Mouse (Mus musculus): ENCODE data around the gene Sox5. TPM values are rescaled to one million over a fixed set of nuclear protein-coding genes. Genes with fewer than 3 reads are reported as not detected.

Sox5 gene
- polyA plus RNA-seq, 1 experiment from 2014 or later: 23.4 TPM

DNA sequence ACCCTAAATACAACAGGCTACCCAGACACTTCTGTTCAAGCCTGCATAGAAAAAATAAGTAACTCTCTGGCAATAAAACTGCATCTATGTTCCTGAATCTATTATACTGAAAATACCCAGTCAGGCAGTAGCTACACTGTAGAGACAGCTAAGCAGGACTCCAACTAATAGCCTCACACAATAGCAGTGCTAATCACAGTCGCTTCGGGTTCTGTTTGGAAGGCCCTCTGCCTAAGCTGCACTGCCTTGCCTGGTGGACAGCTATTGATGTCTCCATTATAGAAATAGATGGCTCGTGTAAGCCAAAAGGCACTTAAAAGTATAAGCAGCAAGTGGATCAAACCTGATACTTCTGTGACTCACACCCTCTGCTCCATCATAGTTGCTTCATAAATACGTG lies 480.7 kb downstream of the Sox5 start:
- 71% methylated on average over 4 of the region's 4 CpGs for WGBS
- no peak overlapping the region for H3K27ac ChIP-seq (replicated peaks; ENCODE audit: low read depth, low read length)
- H3K4me2 ChIP-seq (ENCODE audit: low read depth, low read length): no peak overlapping the region
- no peaks in the 10 kb centered on the region for H3K27me3 ChIP-seq (ENCODE audit: control insufficient read depth, insufficient read depth, low read length)
- no peak overlapping the region for H3K4me3 ChIP-seq (ENCODE audit: low read depth, low read length)
- no peak for DNase-seq (ENCODE audit: low spot score)
- no peak for ATAC-seq (replicated peaks; ENCODE audit: insufficient number of reproducible peaks, low FRiP score, low TSS enrichment, low read depth)
- H3K9me3 ChIP-seq (replicated peaks; ENCODE audit: control insufficient read depth, low read length): no peaks in the 10 kb centered on the region
- H3K36me3 ChIP-seq (replicated peaks; ENCODE audit: control insufficient read depth, insufficient read depth, low read depth, low read length): no peaks in the 10 kb centered on the region
- no peaks in the 10 kb centered on the region for H3K4me1 ChIP-seq (ENCODE audit: control insufficient read depth, insufficient read depth, low read length)
- H3K9ac ChIP-seq (replicated peaks; ENCODE audit: low read length): no peak overlapping the region

DNA sequence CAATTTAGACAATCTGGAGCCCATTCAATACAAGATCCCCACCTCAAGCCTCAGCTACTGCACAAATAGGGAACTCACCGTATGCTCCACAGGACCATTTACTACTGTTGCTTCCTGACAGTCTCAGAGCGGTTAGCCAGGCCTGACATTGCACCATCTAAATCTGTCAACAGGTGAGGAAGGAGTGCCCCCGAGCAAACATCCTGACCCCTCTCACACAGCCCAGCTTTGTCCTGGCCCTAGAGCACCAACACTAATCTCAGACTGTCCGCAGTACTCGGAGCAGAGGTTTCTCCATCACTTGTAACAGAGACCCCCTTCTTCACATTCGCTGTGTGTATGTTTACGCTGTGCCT lies 482.3 kb downstream of the Sox5 start:
- H3K9me3 ChIP-seq (replicated peaks; ENCODE audit: control insufficient read depth, low read length): no peaks in the 10 kb centered on the region
- H3K4me1 ChIP-seq (ENCODE audit: control insufficient read depth, insufficient read depth, low read length): no peaks in the 10 kb centered on the region
- no peak overlapping the region for H3K4me3 ChIP-seq (ENCODE audit: low read depth, low read length)
- no peaks in the 10 kb centered on the region for H3K27me3 ChIP-seq (ENCODE audit: control insufficient read depth, insufficient read depth, low read length)
- H3K9ac ChIP-seq (replicated peaks; ENCODE audit: low read length): no peak overlapping the region
- H3K36me3 ChIP-seq (replicated peaks; ENCODE audit: control insufficient read depth, insufficient read depth, low read depth, low read length): no peaks in the 10 kb centered on the region
- H3K4me2 ChIP-seq (ENCODE audit: low read depth, low read length): no peak overlapping the region
- no peak overlapping the region for H3K27ac ChIP-seq (replicated peaks; ENCODE audit: low read depth, low read length)
- no peak for DNase-seq (ENCODE audit: low spot score)
- 40% methylated on average over 7 of the region's 7 CpGs for WGBS
- no peak for ATAC-seq (replicated peaks; ENCODE audit: insufficient number of reproducible peaks, low FRiP score, low TSS enrichment, low read depth)

DNA sequence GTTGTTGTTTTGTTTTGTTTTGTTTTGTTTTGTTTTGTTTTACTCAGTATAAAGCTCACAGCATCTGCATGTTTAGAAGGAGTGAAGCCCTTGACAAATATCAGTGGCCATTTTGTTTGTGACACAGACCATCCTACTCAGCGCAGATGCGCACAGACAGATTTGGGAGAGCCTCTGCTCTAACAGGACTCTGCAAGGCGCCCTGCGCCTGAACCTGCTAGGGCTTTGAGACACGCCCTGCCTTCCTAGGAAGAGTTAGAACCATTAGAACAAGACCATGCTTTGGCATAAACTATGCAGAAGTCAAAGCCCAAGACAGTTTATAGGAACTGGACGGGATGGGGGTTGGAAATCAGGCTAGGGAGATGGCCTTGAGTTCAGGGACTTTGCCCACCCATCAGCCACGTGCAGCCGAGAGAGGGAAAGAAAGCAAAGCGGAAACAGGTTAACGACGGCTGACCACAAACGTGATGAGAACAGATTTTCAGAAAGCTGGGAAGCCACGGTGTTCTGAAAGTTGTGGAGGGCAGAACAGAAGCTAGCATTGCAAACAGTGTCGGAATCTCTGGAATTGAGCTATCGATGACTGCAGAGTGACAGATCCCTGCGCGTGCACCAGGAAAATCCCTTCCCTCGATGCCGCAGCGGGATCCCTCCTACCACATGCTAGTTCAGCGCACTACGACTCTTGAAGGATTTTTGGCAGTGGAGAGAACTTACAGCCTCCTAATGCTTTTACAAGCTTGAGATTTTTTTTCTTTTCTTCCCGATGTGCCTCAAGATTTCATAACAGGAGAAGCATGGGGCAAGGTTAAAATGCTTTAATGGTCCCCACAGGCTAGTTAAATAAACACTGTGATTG lies 482.9 kb downstream of the Sox5 start:
- Histone ChIP-seq H3K9ac (replicated peaks; ENCODE audit: low read length) (no peak overlapping the region), H3K36me3 (replicated peaks; ENCODE audit: control insufficient read depth, insufficient read depth, low read depth, low read length) (no peaks in the 10 kb centered on the region), H3K9me3 (replicated peaks; ENCODE audit: control insufficient read depth, low read length) (no peaks in the 10 kb centered on the region), H3K4me3 (ENCODE audit: low read depth, low read length) (no peak overlapping the region), H3K27ac (replicated peaks; ENCODE audit: low read depth, low read length) (no peak overlapping the region), H3K27me3 (ENCODE audit: control insufficient read depth, insufficient read depth, low read length) (no peaks in the 10 kb centered on the region), H3K4me1 (ENCODE audit: control insufficient read depth, insufficient read depth, low read length) (no peaks in the 10 kb centered on the region), H3K4me2 (ENCODE audit: low read depth, low read length) (no peak overlapping the region)
- WGBS: 66% methylated on average over 23 of the region's 23 CpGs
- DNase-seq (ENCODE audit: low spot score): peak; percentile 43
- no peak for ATAC-seq (replicated peaks; ENCODE audit: insufficient number of reproducible peaks, low FRiP score, low TSS enrichment, low read depth)

DNA sequence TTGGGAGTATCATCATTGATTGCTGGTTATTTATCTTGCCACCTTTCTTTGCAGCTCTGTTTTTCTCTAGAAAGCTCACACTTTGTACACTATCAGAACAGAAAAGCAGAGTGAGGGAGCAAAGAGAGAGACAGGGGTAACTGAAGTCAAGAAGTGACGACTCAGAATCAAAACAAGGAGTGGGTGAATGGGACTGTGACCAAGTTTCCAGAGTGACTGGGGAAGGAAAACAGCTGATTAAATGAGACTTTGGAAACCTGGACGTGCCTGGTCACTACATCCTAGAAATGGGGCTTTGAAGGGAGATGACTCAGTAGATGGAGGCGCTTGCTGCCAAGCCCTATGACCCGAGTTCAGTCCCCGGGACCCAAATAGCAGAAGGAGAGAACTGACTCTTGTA lies 483.9 kb downstream of the Sox5 start:
- no peak overlapping the region for H3K4me3 ChIP-seq (ENCODE audit: low read depth, low read length)
- DNase-seq (ENCODE audit: low spot score): no peak
- H3K27ac ChIP-seq (replicated peaks; ENCODE audit: low read depth, low read length): no peak overlapping the region
- 76% methylated on average over 5 of the region's 5 CpGs for WGBS
- no peak overlapping the region for H3K9ac ChIP-seq (replicated peaks; ENCODE audit: low read length)
- H3K4me1 ChIP-seq (ENCODE audit: control insufficient read depth, insufficient read depth, low read length): no peaks in the 10 kb centered on the region
- no peaks in the 10 kb centered on the region for H3K36me3 ChIP-seq (replicated peaks; ENCODE audit: control insufficient read depth, insufficient read depth, low read depth, low read length)
- no peak overlapping the region for H3K4me2 ChIP-seq (ENCODE audit: low read depth, low read length)
- ATAC-seq (replicated peaks; ENCODE audit: insufficient number of reproducible peaks, low FRiP score, low TSS enrichment, low read depth): no peak
- H3K9me3 ChIP-seq (replicated peaks; ENCODE audit: control insufficient read depth, low read length): no peaks in the 10 kb centered on the region
- H3K27me3 ChIP-seq (ENCODE audit: control insufficient read depth, insufficient read depth, low read length): no peaks in the 10 kb centered on the region

DNA sequence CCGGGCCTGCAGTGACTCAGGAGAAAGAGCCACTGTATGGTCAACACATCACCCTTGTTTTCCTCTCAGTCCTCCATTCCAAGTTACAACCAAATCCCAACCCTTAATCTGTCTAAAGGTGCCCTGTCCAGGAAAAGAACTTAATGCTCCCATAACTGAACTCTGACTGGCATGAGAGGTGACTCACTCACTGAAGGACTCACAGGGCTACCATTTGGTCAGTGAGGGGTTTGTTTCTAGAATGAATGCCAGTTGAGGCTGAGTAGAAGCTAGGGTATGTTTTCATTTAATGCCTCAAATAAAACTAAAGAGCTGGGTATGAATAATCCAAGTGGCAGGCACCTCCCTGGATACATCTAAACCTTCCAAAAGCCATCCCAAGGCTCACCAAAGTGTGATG lies 484.6 kb downstream of the Sox5 start:
- Histone ChIP-seq H3K4me3 (ENCODE audit: low read depth, low read length) (no peak overlapping the region), H3K4me1 (ENCODE audit: control insufficient read depth, insufficient read depth, low read length) (no peaks in the 10 kb centered on the region), H3K36me3 (replicated peaks; ENCODE audit: control insufficient read depth, insufficient read depth, low read depth, low read length) (no peaks in the 10 kb centered on the region), H3K9me3 (replicated peaks; ENCODE audit: control insufficient read depth, low read length) (no peaks in the 10 kb centered on the region), H3K9ac (replicated peaks; ENCODE audit: low read length) (no peak overlapping the region), H3K27me3 (ENCODE audit: control insufficient read depth, insufficient read depth, low read length) (no peaks in the 10 kb centered on the region), H3K4me2 (ENCODE audit: low read depth, low read length) (no peak overlapping the region), H3K27ac (replicated peaks; ENCODE audit: low read depth, low read length) (no peak overlapping the region)
- ATAC-seq (replicated peaks; ENCODE audit: insufficient number of reproducible peaks, low FRiP score, low TSS enrichment, low read depth) (no peak), DNase-seq (ENCODE audit: low spot score) (no peak)
- 92% methylated on average over 1 of the region's 1 CpGs for WGBS

DNA sequence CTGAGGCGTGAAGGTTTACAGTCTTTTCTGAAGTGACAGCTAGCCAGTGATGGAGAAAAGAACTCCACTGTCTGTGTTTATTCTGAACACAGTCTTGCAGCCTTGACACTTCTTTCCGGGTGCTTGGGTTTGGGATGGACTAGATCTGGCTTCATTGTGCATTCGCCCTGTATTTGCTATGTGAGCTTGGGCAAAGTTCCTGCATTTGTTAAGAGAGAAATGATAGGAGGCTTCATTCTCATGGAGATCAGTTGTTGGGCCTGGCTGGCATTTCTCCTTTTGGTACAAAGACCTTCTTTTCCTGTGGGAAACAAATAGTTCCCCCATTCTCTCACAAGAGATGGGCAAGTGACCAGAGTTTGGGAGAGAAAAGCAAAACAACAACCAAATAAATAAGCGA lies 490.3 kb downstream of the Sox5 start:
- H3K36me3 ChIP-seq (replicated peaks; ENCODE audit: control insufficient read depth, insufficient read depth, low read depth, low read length): no peaks in the 10 kb centered on the region
- no peak overlapping the region for H3K9ac ChIP-seq (replicated peaks; ENCODE audit: low read length)
- no peaks in the 10 kb centered on the region for H3K4me1 ChIP-seq (ENCODE audit: control insufficient read depth, insufficient read depth, low read length)
- no peak for DNase-seq (ENCODE audit: low spot score)
- no peaks in the 10 kb centered on the region for H3K9me3 ChIP-seq (replicated peaks; ENCODE audit: control insufficient read depth, low read length)
- no peak for ATAC-seq (replicated peaks; ENCODE audit: insufficient number of reproducible peaks, low FRiP score, low TSS enrichment, low read depth)
- H3K4me3 ChIP-seq (ENCODE audit: low read depth, low read length): no peak overlapping the region
- no peaks in the 10 kb centered on the region for H3K27me3 ChIP-seq (ENCODE audit: control insufficient read depth, insufficient read depth, low read length)
- 90% methylated on average over 4 of the region's 4 CpGs for WGBS
- H3K27ac ChIP-seq (replicated peaks; ENCODE audit: low read depth, low read length): no peak overlapping the region
- no peak overlapping the region for H3K4me2 ChIP-seq (ENCODE audit: low read depth, low read length)

DNA sequence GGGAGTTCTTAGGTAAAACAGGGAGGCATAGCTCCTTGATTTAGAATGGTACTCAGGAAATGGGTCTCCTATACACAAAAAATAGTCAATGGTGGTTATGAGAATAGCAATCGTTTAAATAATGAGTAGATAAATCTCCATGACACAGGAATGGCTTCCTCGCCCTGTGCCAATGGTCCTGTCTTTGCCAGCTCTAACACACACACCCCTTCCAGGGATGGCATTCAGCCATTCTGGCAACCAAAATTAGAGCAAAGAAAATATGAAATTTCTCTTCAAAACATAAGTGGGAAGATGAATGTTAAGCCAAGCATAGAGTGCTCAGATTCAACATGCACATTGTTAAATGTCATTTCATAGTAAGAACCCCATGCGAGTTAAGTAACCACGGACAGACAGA lies 495.7 kb downstream of the Sox5 start:
- Histone ChIP-seq H3K36me3 (replicated peaks; ENCODE audit: control insufficient read depth, insufficient read depth, low read depth, low read length) (no peaks in the 10 kb centered on the region), H3K27me3 (ENCODE audit: control insufficient read depth, insufficient read depth, low read length) (no peaks in the 10 kb centered on the region), H3K4me1 (ENCODE audit: control insufficient read depth, insufficient read depth, low read length) (no peaks in the 10 kb centered on the region), H3K27ac (replicated peaks; ENCODE audit: low read depth, low read length) (no peak overlapping the region), H3K4me3 (ENCODE audit: low read depth, low read length) (no peak overlapping the region), H3K9ac (replicated peaks; ENCODE audit: low read length) (no peak overlapping the region), H3K9me3 (replicated peaks; ENCODE audit: control insufficient read depth, low read length) (no peaks in the 10 kb centered on the region), H3K4me2 (ENCODE audit: low read depth, low read length) (no peak overlapping the region)
- 90% methylated on average over 4 of the region's 4 CpGs for WGBS
- DNase-seq (ENCODE audit: low spot score): no peak
- ATAC-seq (replicated peaks; ENCODE audit: insufficient number of reproducible peaks, low FRiP score, low TSS enrichment, low read depth): no peak

DNA sequence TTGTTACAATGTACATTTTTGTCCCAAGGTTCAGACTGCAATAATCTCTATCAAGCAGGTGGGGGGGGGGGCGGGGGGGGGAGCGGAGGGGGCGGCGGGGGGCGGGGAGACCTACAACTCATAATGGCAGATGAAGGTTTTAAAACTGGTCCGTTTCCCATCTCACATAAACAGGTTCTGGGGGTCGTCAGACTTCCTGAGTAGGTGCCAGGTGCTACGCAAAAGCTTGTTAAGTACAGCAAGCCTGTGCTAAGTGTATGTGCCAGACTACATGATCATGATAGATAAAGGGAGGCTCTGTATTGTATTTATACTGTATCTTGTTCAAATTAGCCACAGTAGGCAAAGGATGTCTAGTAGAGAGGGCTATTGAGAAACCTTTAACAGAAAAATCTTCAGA lies 498.6 kb downstream of the Sox5 start:
- Histone ChIP-seq H3K27me3 (ENCODE audit: control insufficient read depth, insufficient read depth, low read length) (no peaks in the 10 kb centered on the region), H3K4me2 (ENCODE audit: low read depth, low read length) (no peak overlapping the region), H3K4me1 (ENCODE audit: control insufficient read depth, insufficient read depth, low read length) (no peaks in the 10 kb centered on the region), H3K9me3 (replicated peaks; ENCODE audit: control insufficient read depth, low read length) (no peaks in the 10 kb centered on the region), H3K4me3 (ENCODE audit: low read depth, low read length) (no peak overlapping the region), H3K27ac (replicated peaks; ENCODE audit: low read depth, low read length) (no peak overlapping the region), H3K9ac (replicated peaks; ENCODE audit: low read length) (no peak overlapping the region), H3K36me3 (replicated peaks; ENCODE audit: control insufficient read depth, insufficient read depth, low read depth, low read length) (no peaks in the 10 kb centered on the region)
- WGBS: 64% methylated on average over 8 of the region's 8 CpGs
- ATAC-seq (replicated peaks; ENCODE audit: insufficient number of reproducible peaks, low FRiP score, low TSS enrichment, low read depth): no peak
- DNase-seq (ENCODE audit: low spot score): no peak
